Mouse (Mus musculus) hindbrain, embryonic 16.5 days (tissue): Measurements from ENCODE around the gene 2200002D01Rik. TPM values are rescaled to one million over a fixed set of nuclear protein-coding genes. Genes with fewer than 3 reads are reported as not detected.
"Not testable (repeated sequence)": the region's sequence is repeated elsewhere in the genome, so short reads cannot be mapped to it uniquely, and the experiment has no call there.

Source experiments
- ATAC-seq: fragments of 200-750 bp; cut with Nextera tagmentation; 2 replicates; pipeline ENCODE4 v1.8.0; 2017; ENCODE audit warnings: moderate TSS enrichment, moderate library complexity
- H3K27ac ChIP-seq: fragments of 300-500 bp; sonication (generic); 2 replicates; pipeline ENCODE4 v1.5.1; 2014; ENCODE audit warnings: low read depth, mild to moderate bottlenecking, control low read depth, low read length, moderate library complexity
- H3K27me3 ChIP-seq: fragments of 300-500 bp; sonication (generic); replicated peaks from 2 replicates; pipeline ENCODE4 v1.6.1; 2014; ENCODE audit warnings: low read length; ENCODE audit not compliant: control insufficient read depth, insufficient read depth
- H3K36me3 ChIP-seq: fragments of 300-500 bp; sonication (generic); 2 replicates; pipeline ENCODE4 v1.6.1; 2014; ENCODE audit warnings: mild to moderate bottlenecking, low read length, moderate library complexity, mixed read lengths; ENCODE audit not compliant: control insufficient read depth, insufficient read depth
- H3K4me1 ChIP-seq: fragments of 300-500 bp; sonication (generic); 2 replicates; pipeline ENCODE4 v1.6.1; 2014; ENCODE audit warnings: low read depth, low read length; ENCODE audit not compliant: control insufficient read depth, insufficient read depth
- H3K4me2 ChIP-seq: fragments of 300-500 bp; sonication (generic); 2 replicates; pipeline ENCODE4 v1.6.1; 2014; ENCODE audit warnings: mild to moderate bottlenecking, low read length, control low read depth, moderate library complexity
- H3K4me3 ChIP-seq: fragments of 300-500 bp; sonication (generic); 2 replicates; pipeline ENCODE4 v1.5.1; 2014; ENCODE audit warnings: mild to moderate bottlenecking, low read length, control low read depth, moderate library complexity
- H3K9ac ChIP-seq: fragments of 300-500 bp; sonication (generic); 2 replicates; pipeline ENCODE4 v1.6.1; 2014; ENCODE audit warnings: low read depth, mild to moderate bottlenecking, control low read depth, low read length, moderate library complexity
- H3K9me3 ChIP-seq: fragments of 300-500 bp; sonication (generic); 2 replicates; pipeline ENCODE4 v1.6.1; 2014; ENCODE audit warnings: mild to moderate bottlenecking, low read length, moderate library complexity; ENCODE audit not compliant: control insufficient read depth
- WGBS: fragments of 180-500 bp; shearing (Covaris S2); extraction: QIAGEN DNeasy Blood & Tissue Kit; methylation state at CpG from one replicate; pipeline ENCODE4 v1.1.7; 2014; 5-methylcytosine and 5-hydroxymethylcytosine counted together
- polyA plus RNA-seq: library from polyadenylated mRNA; unstranded; fragments of >200 nt; fragmentation: Nextera tagmentation; extraction: Ambion mirVana; gene quantifications from 2 replicates; pipeline ENCODE4 v1.2.1, GENCODE M21; 2015

2200002D01Rik gene
- polyA plus RNA-seq, 1 experiment from 2014 or later = 1.9 TPM

DNA sequence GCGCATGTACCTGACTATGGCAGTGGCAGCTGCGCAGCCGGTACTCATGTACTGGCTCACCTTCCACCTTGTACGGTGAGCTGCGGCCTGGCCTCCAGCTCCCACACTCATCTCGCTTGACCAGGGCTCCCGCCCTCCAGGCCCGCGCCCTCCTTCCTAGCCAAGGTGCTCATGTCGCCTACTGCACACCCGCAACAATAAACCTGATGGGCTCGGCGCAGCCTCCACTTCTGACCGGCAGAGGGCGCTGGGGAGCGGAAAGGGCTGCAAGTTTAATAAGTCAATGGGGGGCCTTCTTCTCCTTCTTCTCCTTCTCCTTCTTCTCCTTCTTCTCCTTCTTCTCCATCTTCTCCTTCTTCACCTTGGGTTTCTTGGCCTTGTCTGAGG lies 959 bp downstream of the 2200002D01Rik start:
- peaks cover 9% of the 10 kb centered on the region; the same call in 1 of the 2 replicates for H3K36me3 ChIP-seq
- H3K27me3 ChIP-seq = peaks cover 20% of the 10 kb centered on the region
- no peak overlapping the region for H3K9ac ChIP-seq
- H3K4me1 ChIP-seq = no peaks in the 10 kb centered on the region
- H3K9me3 ChIP-seq = no peaks in the 10 kb centered on the region
- H3K4me2 ChIP-seq = peak overlapping the region; percentile 47
- ATAC-seq = no peak
- WGBS = 27% methylated on average over 16 of the region's 16 CpGs
- H3K27ac ChIP-seq = no peak overlapping the region
- H3K4me3 ChIP-seq = peak overlapping the region; percentile 22

GRCm38 (mm10) chr7:29246619-29247313 lies 1.5 kb downstream of the 2200002D01Rik start:
- WGBS = 86% methylated on average over 21 of the region's 21 CpGs
- peaks cover 20% of the 10 kb centered on the region for H3K27me3 ChIP-seq

DNA sequence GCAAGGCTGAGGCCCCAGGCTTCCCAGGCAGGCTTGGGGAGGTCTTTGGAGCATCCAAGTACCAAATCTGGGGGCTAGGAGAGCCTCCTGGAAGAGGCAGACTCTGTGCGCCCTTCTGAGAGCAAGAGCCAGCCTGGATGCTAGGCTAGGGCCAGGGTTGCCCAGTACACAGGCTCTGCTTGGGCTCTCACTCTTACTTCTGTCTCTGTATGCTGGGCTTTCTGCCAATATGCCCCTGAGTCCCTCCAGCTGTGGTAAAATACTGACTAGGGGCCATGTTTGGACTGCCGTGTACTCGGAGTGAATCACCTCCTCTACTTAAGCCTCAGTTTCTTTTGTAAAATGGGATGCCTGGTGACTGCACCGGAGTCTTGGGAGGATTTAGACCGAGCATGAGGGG lies 2.3 kb downstream of the 2200002D01Rik start:
- H3K27me3 ChIP-seq = peaks cover 20% of the 10 kb centered on the region
- peaks cover 9% of the 10 kb centered on the region; the same call in 1 of the 2 replicates for H3K36me3 ChIP-seq
- H3K4me3 ChIP-seq = no peak overlapping the region
- H3K9me3 ChIP-seq = no peaks in the 10 kb centered on the region
- H3K9ac ChIP-seq = no peak overlapping the region
- H3K27ac ChIP-seq = no peak overlapping the region
- H3K4me2 ChIP-seq = no peak overlapping the region
- ATAC-seq = no peak
- no peaks in the 10 kb centered on the region for H3K4me1 ChIP-seq
- WGBS = 87% methylated on average over 5 of the region's 5 CpGs

More at GRCm38 (mm10) chr7:29246619-29247313, 1.5 kb downstream of the 2200002D01Rik start:
- H3K9ac ChIP-seq = no peak overlapping the region
- H3K36me3 ChIP-seq = peaks cover 9% of the 10 kb centered on the region; the same call in 1 of the 2 replicates
- H3K9me3 ChIP-seq = no peaks in the 10 kb centered on the region
- no peak overlapping the region for H3K4me3 ChIP-seq
- H3K27ac ChIP-seq = no peak overlapping the region
- no peak for ATAC-seq
- no peak overlapping the region for H3K4me2 ChIP-seq
- no peaks in the 10 kb centered on the region for H3K4me1 ChIP-seq

DNA sequence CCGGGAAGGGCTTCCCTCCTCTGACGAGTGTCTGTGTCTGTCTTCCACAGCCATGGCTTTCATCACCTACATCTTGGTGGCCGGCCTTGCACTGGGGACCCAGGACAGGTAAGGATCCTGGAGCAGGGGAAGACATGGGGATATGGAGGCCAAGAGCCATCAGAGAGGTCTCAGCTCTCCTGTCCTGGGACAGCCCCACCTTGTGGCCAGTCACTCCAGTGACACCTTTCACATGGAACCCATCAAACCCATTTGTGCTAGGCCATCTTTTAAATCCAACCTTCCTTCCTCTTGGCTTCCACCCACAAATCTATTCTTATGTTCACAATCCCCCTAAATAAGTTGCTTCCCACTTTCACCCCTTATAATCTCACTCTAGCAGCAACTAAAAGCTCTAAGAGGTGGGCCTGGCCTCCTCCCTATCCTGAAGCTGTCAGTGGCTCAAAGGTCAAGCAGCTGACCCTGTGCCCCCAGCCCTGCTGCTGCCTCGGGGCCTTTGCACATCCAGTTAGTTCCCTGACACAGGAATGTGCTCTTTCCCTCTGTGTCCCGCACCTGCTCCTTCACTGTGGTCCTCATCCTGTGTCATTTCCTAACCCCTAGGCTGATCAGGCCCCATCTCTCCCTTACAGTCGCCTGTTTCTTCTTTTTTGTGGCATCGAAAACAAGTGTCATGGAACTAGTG lies 3.4 kb downstream of the 2200002D01Rik start:
- ATAC-seq = no peak
- H3K4me2 ChIP-seq = no peak overlapping the region
- peaks cover 9% of the 10 kb centered on the region; the same call in 1 of the 2 replicates for H3K36me3 ChIP-seq
- 88% methylated on average over 7 of the region's 7 CpGs for WGBS
- H3K4me3 ChIP-seq = no peak overlapping the region
- peaks cover 20% of the 10 kb centered on the region for H3K27me3 ChIP-seq
- no peak overlapping the region for H3K27ac ChIP-seq
- H3K4me1 ChIP-seq = no peaks in the 10 kb centered on the region
- no peaks in the 10 kb centered on the region for H3K9me3 ChIP-seq
- no peak overlapping the region for H3K9ac ChIP-seq

DNA sequence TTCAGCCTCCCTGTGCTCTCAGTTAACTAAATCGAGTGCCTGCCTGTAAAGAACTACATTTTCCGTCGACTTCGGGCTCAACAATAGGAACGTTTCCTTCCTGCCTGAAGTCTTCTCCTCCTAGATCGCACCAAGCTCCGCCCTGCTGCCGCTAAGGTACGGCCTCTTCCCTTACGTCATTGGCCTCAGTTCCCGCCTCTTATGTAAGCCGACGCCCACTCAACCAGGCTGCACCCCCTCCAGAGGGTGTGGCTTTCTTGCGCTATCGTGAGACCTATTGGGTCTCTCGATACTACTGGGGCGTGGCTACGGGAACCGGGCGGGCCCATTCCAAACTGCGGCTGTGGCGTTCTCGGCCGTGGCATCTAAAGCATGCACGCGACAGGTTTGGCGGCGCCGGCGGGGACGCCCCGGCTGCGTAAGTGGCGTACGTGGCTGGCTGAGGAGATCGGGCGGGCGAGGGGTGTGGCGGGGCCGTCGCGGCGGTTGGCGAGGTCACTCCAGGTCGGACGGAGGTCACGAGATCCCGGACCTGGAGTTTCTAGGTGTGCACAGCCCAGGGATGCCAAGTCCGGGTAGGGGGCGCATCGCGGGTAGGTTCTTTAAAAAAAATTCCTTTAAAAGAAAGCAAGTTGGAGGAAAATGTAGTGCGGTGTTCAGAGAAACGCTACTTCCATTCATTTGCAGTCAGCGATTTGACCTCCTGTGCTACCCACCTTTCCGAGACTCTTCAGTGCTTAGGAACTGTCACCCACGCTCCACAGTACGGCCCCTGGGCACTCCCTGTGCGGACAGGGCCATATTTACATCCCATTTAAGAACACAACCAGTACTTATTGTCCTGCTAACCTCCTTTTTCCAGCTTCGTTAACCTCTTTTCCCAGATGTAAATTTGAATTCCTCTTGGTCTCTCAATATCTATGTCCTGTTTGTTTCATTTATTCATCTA lies 10.0 kb downstream of the 2200002D01Rik start, which contains the start of gene Yif1b:
TSS of gene Yif1b (plus strand) at position 311 of the 949 bp plus-strand sequence.
- Histone ChIP-seq H3K27ac (peak within 1 kb of the TSS; percentile 89), H3K9ac (peak within 1 kb of the TSS; percentile 81), H3K4me1 (peaks cover 9% of the 10 kb centered on the region), H3K4me3 (peak within 1 kb of the TSS; percentile 80), H3K9me3 (no peaks in the 10 kb centered on the region), H3K27me3 (peaks cover 4% of the 10 kb centered on the region), H3K36me3 (no peaks in the 10 kb centered on the region), H3K4me2 (peak within 1 kb of the TSS; percentile 91)
- WGBS = under 1% methylated on average over 60 of the region's 60 CpGs
- peak; percentile 98 for ATAC-seq

GRCm38 (mm10) chr7:29237596-29237995 lies 10.7 kb downstream of the 2200002D01Rik start:
- peak; percentile 9; the same call in 1 of the 2 replicates for ATAC-seq
- 28% methylated on average over 6 of the region's 6 CpGs for WGBS
- not testable (repeated sequence) for H3K36me3 ChIP-seq, H3K9me3 ChIP-seq, H3K27me3 ChIP-seq, H3K4me1 ChIP-seq
- peak overlapping the region; percentile 91 for H3K4me2 ChIP-seq
- peak overlapping the region; percentile 80 for H3K4me3 ChIP-seq
- peak overlapping the region; percentile 68 for H3K9ac ChIP-seq
- peak overlapping the region; percentile 89 for H3K27ac ChIP-seq

GRCm38 (mm10) chr7:29236593-29236992 lies 11.7 kb downstream of the 2200002D01Rik start:
- no peak for ATAC-seq
- H3K36me3 ChIP-seq = no peaks in the 10 kb centered on the region
- H3K27ac ChIP-seq = no peak overlapping the region
- no peak overlapping the region for H3K4me2 ChIP-seq
- H3K9me3 ChIP-seq = no peaks in the 10 kb centered on the region
- no peak overlapping the region for H3K9ac ChIP-seq
- no peak overlapping the region for H3K4me3 ChIP-seq
- H3K27me3 ChIP-seq = peaks cover 9% of the 10 kb centered on the region
- H3K4me1 ChIP-seq = peaks cover 16% of the 10 kb centered on the region
- WGBS = 89% methylated on average over 4 of the region's 4 CpGs

- Histone ChIP-seq H3K36me3 (no peaks in the 10 kb centered on the region), H3K4me1 (peaks cover 16% of the 10 kb centered on the region), H3K4me2 (no peak overlapping the region), H3K9me3 (no peaks in the 10 kb centered on the region), H3K27me3 (peaks cover 15% of the 10 kb centered on the region), H3K9ac (no peak overlapping the region), H3K27ac (no peak overlapping the region), H3K4me3 (no peak overlapping the region)
- WGBS = 84% methylated on average over 5 of the region's 5 CpGs
- no peak for ATAC-seq
Measured at GRCm38 (mm10) chr7:29234661-29235060, 13.6 kb downstream of the 2200002D01Rik start.
